ENCODE assay signal across 9 mouse cellular contexts in genomic region chr7:19196676-19197075, GRCm38 (mm10). TPM values are rescaled to one million over a fixed set of nuclear protein-coding genes. Genes with fewer than 3 reads are reported as not detected.
DNase-seq lines count a peak whose midpoint lies in the region; ATAC-seq and TF ChIP-seq lines count a peak whose summit lies in the region.
"Had no signal": no experiment of that assay in that cellular context is flagged by ENCODE, and none has a peak within 500 bp of the region (broad histone marks: within the 10 kb centered on the region; RNA-seq: fewer than 3 reads in every experiment).

No protein-coding gene starts in this region.

- no peaks in the 10 kb centered on the region for H3K4me1 ChIP-seq in forebrain, postnatal 0 days (ENCODE audit: insufficient read depth)
- no peaks in the 10 kb centered on the region for H3K4me1 ChIP-seq in forebrain, embryonic 12.5 days
- no peaks in the 10 kb centered on the region for H3K4me1 ChIP-seq in lung, adult 2 months (ENCODE audit: control insufficient read depth, insufficient read depth, low read length)
- H3K4me1 ChIP-seq: hindbrain, embryonic 15.5 days had no signal

- no peaks in the 10 kb centered on the region for H3K27me3 ChIP-seq in forebrain, postnatal 0 days (ENCODE audit: insufficient read depth, low read length)
- no peaks in the 10 kb centered on the region for H3K27me3 ChIP-seq in forebrain, embryonic 12.5 days
- H3K27me3 ChIP-seq: hindbrain, embryonic 15.5 days had no signal

- peak; percentile 64 for TF ChIP-seq CTCF in forebrain, postnatal 0 days (IDR thresholded peaks at IDR 0.05; ENCODE audit: low read depth)
- peak; percentile 55 for TF ChIP-seq CTCF in lung, adult 2 months (IDR thresholded peaks at IDR 0.05; ENCODE audit: insufficient read depth, low read length)

- no peak overlapping the region for H3K27ac ChIP-seq in forebrain, postnatal 0 days (ENCODE audit: low read depth, low read length)
- H3K27ac ChIP-seq in forebrain, embryonic 12.5 days, result no peak overlapping the region
- H3K27ac ChIP-seq: hindbrain, embryonic 15.5 days had no signal

- ATAC-seq in forebrain, postnatal 0 days, result no peak
- ATAC-seq in forebrain, embryonic 12.5 days (ENCODE audit: low FRiP score), result no peak
- peak; percentile 50 for ATAC-seq in inflammation-experienced regulatory T-cells, adult 6 months

- no peaks in the 10 kb centered on the region for H3K9me3 ChIP-seq in forebrain, postnatal 0 days (ENCODE audit: low read length)
- H3K9me3 ChIP-seq in forebrain, embryonic 12.5 days, result peaks cover 6% of the 10 kb centered on the region; the same call in 1 of the 2 replicates
- H3K9me3 ChIP-seq: hindbrain, embryonic 15.5 days had no signal

- peaks cover 69% of the 10 kb centered on the region for H3K36me3 ChIP-seq in forebrain, postnatal 0 days (ENCODE audit: insufficient read depth)
- peaks cover 60% of the 10 kb centered on the region for H3K36me3 ChIP-seq in forebrain, embryonic 12.5 days (replicated peaks)

- 57% methylated on average over 6 of the region's 6 CpGs for WGBS in forebrain, postnatal 0 days
- WGBS in forebrain, embryonic 12.5 days, result 71% methylated on average over 6 of the region's 6 CpGs
- WGBS in lung, adult 2 months, result 54% methylated on average over 6 of the region's 6 CpGs

- peak; percentile 65 for DNase-seq in forebrain, postnatal 0 days
- no peak for DNase-seq in lung, adult 2 months
- no peak for DNase-seq in lung, postnatal 25 days (ENCODE audit: low spot score)
- peak; percentile 66 for DNase-seq in NIH3T3 (ENCODE audit: low read depth)
- DNase-seq in MN1 (ENCODE audit: low spot score), result no peak
- DNase-seq in layer of hippocampus, adult 9-11 months, result no peak

- no peak overlapping the region for H3K4me2 ChIP-seq in forebrain, postnatal 0 days (ENCODE audit: low read depth)
- H3K4me2 ChIP-seq in forebrain, embryonic 12.5 days, result no peak overlapping the region
- H3K4me2 ChIP-seq: hindbrain, embryonic 15.5 days had no signal

- H3K4me3 ChIP-seq in forebrain, postnatal 0 days (ENCODE audit: low read depth, low read length), result no peak overlapping the region
- no peak overlapping the region for H3K4me3 ChIP-seq in forebrain, embryonic 12.5 days (replicated peaks)
- H3K4me3 ChIP-seq in lung, adult 2 months (replicated peaks; ENCODE audit: extremely low read depth, low read depth, low read length), result no peak overlapping the region
- H3K4me3 ChIP-seq: hindbrain, embryonic 15.5 days had no signal

- no peak overlapping the region for H3K9ac ChIP-seq in forebrain, postnatal 0 days
- no peak overlapping the region for H3K9ac ChIP-seq in forebrain, embryonic 12.5 days
- H3K9ac ChIP-seq: hindbrain, embryonic 15.5 days had no signal

- TF ChIP-seq POLR2A in lung, adult 2 months (IDR thresholded peaks at IDR 0.05; ENCODE audit: borderline replicate concordance, extremely low read depth, low read depth, low read length), result no peak

RNA-seq across cellular contexts. Expression of gene Gpr4, which starts 15.7 kb away (rescaled TPM):
- total RNA-seq in forebrain, postnatal 0 days (2014; rRNA removed), result 2.2 and 2.5 TPM in 2 replicates
- 5.9 and 6.0 TPM in 2 replicates for polyA plus RNA-seq in forebrain, postnatal 0 days (2015; fragmentation: Nextera tagmentation; extraction: Ambion mirVana)
- 1.6 and 1.7 TPM in 2 replicates for polyA plus RNA-seq in forebrain, embryonic 12.5 days (2016; fragmentation: Nextera tagmentation; extraction: Ambion mirVana)
- polyA plus RNA-seq in lung, adult 2 months (2012; rRNA removed), result 21.6 and 29.5 TPM in 2 replicates
- under 1 TPM in 1 of 3 experiments, not detected in 2; 0.13 TPM for polyA plus RNA-seq in inflammation-experienced regulatory T-cells, adult 6 months (2017; shearing (Covaris generic))

RNA-seq across cellular contexts. Expression of gene Eml2, which starts 20.5 kb away (rescaled TPM):
- 63.6 and 64.8 TPM in 2 replicates for total RNA-seq in forebrain, postnatal 0 days (2014; rRNA removed)
- polyA plus RNA-seq in forebrain, postnatal 0 days (2015; fragmentation: Nextera tagmentation; extraction: Ambion mirVana), result 7.9 and 9.9 TPM in 2 replicates
- 5.8 and 6.5 TPM in 2 replicates for polyA plus RNA-seq in forebrain, embryonic 12.5 days (2016; fragmentation: Nextera tagmentation; extraction: Ambion mirVana)
- 73.7 and 81.5 TPM in 2 replicates for polyA plus RNA-seq in lung, adult 2 months (2012; rRNA removed)
- 10 to 100 TPM; 10.2 to 16.5 (median 16.5) TPM for polyA plus RNA-seq in inflammation-experienced regulatory T-cells, adult 6 months (2017; shearing (Covaris generic))

RNA-seq across cellular contexts. Expression of gene Gipr, which starts 30.7 kb away (rescaled TPM):
- total RNA-seq in forebrain, postnatal 0 days (2014; rRNA removed), result 16.9 and 20.2 TPM in 2 replicates
- 5.3 and 8.0 TPM in 2 replicates for polyA plus RNA-seq in forebrain, postnatal 0 days (2015; fragmentation: Nextera tagmentation; extraction: Ambion mirVana)
- polyA plus RNA-seq in forebrain, embryonic 12.5 days (2016; fragmentation: Nextera tagmentation; extraction: Ambion mirVana), result 1.1 and 1.3 TPM in 2 replicates
- 0.19 and 0.24 TPM in 2 replicates for polyA plus RNA-seq in lung, adult 2 months (2012; rRNA removed)
- polyA plus RNA-seq in inflammation-experienced regulatory T-cells, adult 6 months (2017; shearing (Covaris generic)), result not detected

RNA-seq across cellular contexts. Expression of gene Opa3, which starts 31.5 kb away (rescaled TPM):
- total RNA-seq in forebrain, postnatal 0 days (2014; rRNA removed), result 32.2 and 34.4 TPM in 2 replicates
- 35.1 and 35.8 TPM in 2 replicates for polyA plus RNA-seq in forebrain, postnatal 0 days (2015; fragmentation: Nextera tagmentation; extraction: Ambion mirVana)
- polyA plus RNA-seq in forebrain, embryonic 12.5 days (2016; fragmentation: Nextera tagmentation; extraction: Ambion mirVana), result 45.5 and 48.3 TPM in 2 replicates
- 24.6 and 27.6 TPM in 2 replicates for polyA plus RNA-seq in lung, adult 2 months (2012; rRNA removed)
- 10 to 100 TPM; 14.3 to 20.8 (median 16.6) TPM for polyA plus RNA-seq in inflammation-experienced regulatory T-cells, adult 6 months (2017; shearing (Covaris generic))

RNA-seq across cellular contexts. Expression of gene Snrpd2, which starts 47.2 kb away (rescaled TPM):
- total RNA-seq in forebrain, postnatal 0 days (2014; rRNA removed), result 50.0 and 88.1 TPM in 2 replicates
- 124 and 172 TPM in 2 replicates for polyA plus RNA-seq in forebrain, postnatal 0 days (2015; fragmentation: Nextera tagmentation; extraction: Ambion mirVana)
- polyA plus RNA-seq in forebrain, embryonic 12.5 days (2016; fragmentation: Nextera tagmentation; extraction: Ambion mirVana), result 148 and 153 TPM in 2 replicates
- 16.2 and 20.1 TPM in 2 replicates for polyA plus RNA-seq in lung, adult 2 months (2012; rRNA removed)
- 10 to 100 TPM; 73.5 to 94.3 (median 75.9) TPM for polyA plus RNA-seq in inflammation-experienced regulatory T-cells, adult 6 months (2017; shearing (Covaris generic))

Comparison
In these comparisons a context has a peak if more than half of its experiments do, and no peak if none do; other contexts are left out.
1. DNase-seq: peak in forebrain, postnatal 0 days (single experiment) and NIH3T3 (single experiment); none in lung, adult 2 months (single experiment), lung, postnatal 25 days (single experiment), MN1 (single experiment) and layer of hippocampus, adult 9-11 months (single experiment).